Mouse (Mus musculus): ENCODE data around the gene Kdm5a. TPM values are rescaled to one million over a fixed set of nuclear protein-coding genes. Genes with fewer than 3 reads are reported as not detected.

Gene Kdm5a
- 55.5 and 59.6 TPM in 2 replicates for polyA plus RNA-seq (2015; fragmentation: Nextera tagmentation; extraction: Ambion mirVana)

- Histone ChIP-seq H3K4me3 (peak within 1 kb of the TSS; percentile 100), H3K36me3 (ENCODE audit: poor library complexity, severe bottlenecking) (peaks cover 17% of the 10 kb centered on the region), H3K4me1 (peaks cover 19% of the 10 kb centered on the region), H3K9me3 (replicated peaks) (no peaks in the 10 kb centered on the region), H3K4me2 (peak within 1 kb of the TSS; percentile 98), H3K27ac (peak within 1 kb of the TSS; percentile 95), H3K9ac (peak within 1 kb of the TSS; percentile 92), H3K27me3 (no peaks in the 10 kb centered on the region)
- peak; percentile 97 for ATAC-seq
- under 1% methylated on average over 71 of the region's 71 CpGs for WGBS
These were observed at the start of gene Kdm5a, which contains the start of gene Ccdc77 for GRCm38 (mm10) chr6:120363688-120364522. Kdm5a (plus strand) TSS chr6:120364124. Ccdc77 (minus strand) TSS chr6:120364374.

- Histone ChIP-seq H3K27ac (no peak overlapping the region), H3K9me3 (replicated peaks) (no peaks in the 10 kb centered on the region), H3K4me2 (no peak overlapping the region), H3K36me3 (ENCODE audit: poor library complexity, severe bottlenecking) (no peaks in the 10 kb centered on the region), H3K9ac (no peak overlapping the region), H3K27me3 (no peaks in the 10 kb centered on the region), H3K4me3 (no peak overlapping the region), H3K4me1 (no peaks in the 10 kb centered on the region)
- 80% methylated on average over 11 of the region's 11 CpGs for WGBS
- ATAC-seq = no peak
These were observed 45.5 kb upstream of the Kdm5a start for GRCm38 (mm10) chr6:120318303-120318940.

GRCm38 (mm10) chr6:120319129-120319528 lies 44.8 kb upstream of the Kdm5a start:
- Histone ChIP-seq H3K9me3 (replicated peaks) (no peaks in the 10 kb centered on the region), H3K4me2 (no peak overlapping the region), H3K27me3 (no peaks in the 10 kb centered on the region), H3K27ac (no peak overlapping the region), H3K4me1 (no peaks in the 10 kb centered on the region), H3K4me3 (no peak overlapping the region), H3K9ac (no peak overlapping the region), H3K36me3 (ENCODE audit: poor library complexity, severe bottlenecking) (no peaks in the 10 kb centered on the region)
- 92% methylated on average over 9 of the region's 9 CpGs for WGBS
- ATAC-seq = no peak

DNA sequence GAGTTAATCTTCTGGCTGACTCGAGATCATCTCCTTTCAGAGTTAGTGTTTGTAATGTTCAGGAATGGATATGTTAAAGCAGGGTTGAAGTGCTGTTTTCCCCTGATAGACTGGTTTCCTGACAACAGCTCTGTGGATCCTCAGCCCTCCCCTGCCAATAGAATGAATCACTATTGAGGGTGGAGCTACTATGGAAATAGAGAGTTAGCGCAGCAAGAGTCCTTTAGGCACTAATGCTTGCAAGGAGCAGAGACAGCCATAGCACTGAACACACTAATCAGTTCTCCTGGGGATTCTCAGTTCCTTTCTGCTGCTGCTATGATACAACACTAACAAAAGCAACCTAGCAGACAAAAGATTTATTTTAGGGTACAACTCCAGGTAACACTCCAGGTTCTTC lies 43.6 kb upstream of the Kdm5a start:
- Histone ChIP-seq H3K4me1 (no peaks in the 10 kb centered on the region), H3K9me3 (replicated peaks) (no peaks in the 10 kb centered on the region), H3K9ac (no peak overlapping the region), H3K4me3 (no peak overlapping the region), H3K4me2 (no peak overlapping the region), H3K36me3 (ENCODE audit: poor library complexity, severe bottlenecking) (peaks cover 8% of the 10 kb centered on the region; the same call in 1 of the 2 replicates), H3K27me3 (no peaks in the 10 kb centered on the region), H3K27ac (no peak overlapping the region)
- 80% methylated on average over 2 of the region's 2 CpGs for WGBS
- ATAC-seq = no peak

DNA sequence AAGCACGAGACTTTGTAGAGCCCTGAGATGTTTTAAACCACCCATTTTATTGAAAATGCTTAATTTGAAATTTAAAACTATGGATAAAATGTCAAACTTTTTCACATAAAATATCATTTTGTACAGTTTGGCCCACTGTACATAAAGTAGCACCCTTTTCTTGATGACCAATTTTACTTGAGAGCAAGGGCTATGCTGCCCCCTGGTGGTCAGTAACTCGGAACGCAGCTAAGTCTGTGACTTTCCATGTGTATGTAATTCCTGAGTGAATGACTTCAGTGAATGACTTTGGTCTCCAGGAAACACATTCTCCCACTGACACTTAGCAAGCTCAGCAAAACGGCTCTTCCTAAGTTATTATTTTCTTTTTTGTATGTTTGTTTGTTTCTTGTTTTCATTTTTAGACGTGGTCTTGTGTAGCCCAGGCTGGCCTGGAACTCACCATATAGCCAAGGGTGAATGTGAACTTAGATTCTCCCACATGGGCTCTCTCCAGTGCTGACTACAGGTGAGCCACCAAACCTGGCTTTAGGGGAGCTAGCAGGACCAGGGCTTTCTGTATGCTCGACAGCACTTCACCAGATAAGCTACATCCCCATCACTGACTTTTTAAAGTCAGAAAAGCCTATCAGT lies 39.5 kb upstream of the Kdm5a start:
- Histone ChIP-seq H3K4me2 (no peak overlapping the region), H3K4me3 (no peak overlapping the region), H3K4me1 (no peaks in the 10 kb centered on the region), H3K9ac (no peak overlapping the region), H3K27me3 (no peaks in the 10 kb centered on the region), H3K36me3 (ENCODE audit: poor library complexity, severe bottlenecking) (peaks cover 24% of the 10 kb centered on the region), H3K27ac (no peak overlapping the region), H3K9me3 (replicated peaks) (no peaks in the 10 kb centered on the region)
- ATAC-seq = no peak
- 31% methylated on average over 6 of the region's 6 CpGs for WGBS

- Histone ChIP-seq H3K9me3 (replicated peaks) (no peaks in the 10 kb centered on the region), H3K9ac (no peak overlapping the region), H3K4me1 (no peaks in the 10 kb centered on the region), H3K27ac (no peak overlapping the region), H3K27me3 (no peaks in the 10 kb centered on the region), H3K36me3 (ENCODE audit: poor library complexity, severe bottlenecking) (peaks cover 77% of the 10 kb centered on the region), H3K4me2 (no peak overlapping the region), H3K4me3 (no peak overlapping the region)
- ATAC-seq = no peak
- WGBS = 85% methylated on average over 2 of the region's 2 CpGs
These were observed 31.6 kb upstream of the Kdm5a start for GRCm38 (mm10) chr6:120332351-120332750.

DNA sequence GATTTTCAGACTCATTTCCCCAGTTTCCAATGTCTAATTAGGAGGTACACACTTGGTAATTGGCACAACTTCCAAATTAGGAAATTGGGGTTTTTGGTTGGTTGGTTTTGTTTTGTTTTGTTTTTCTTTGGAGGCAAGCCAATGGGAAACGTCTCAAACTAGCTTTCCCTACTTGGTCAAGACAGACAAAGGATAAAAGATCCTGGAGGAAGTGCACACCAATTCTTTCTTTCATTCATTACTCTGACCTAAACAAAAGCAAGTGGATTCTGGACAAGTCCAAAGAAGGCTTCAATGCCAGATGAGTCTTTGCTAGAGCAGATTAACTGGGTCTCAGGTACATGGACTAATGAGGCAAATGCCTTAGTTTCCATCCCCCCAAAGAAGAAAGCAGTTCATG lies 19.9 kb upstream of the Kdm5a start:
- Histone ChIP-seq H3K9ac (no peak overlapping the region), H3K9me3 (replicated peaks) (no peaks in the 10 kb centered on the region), H3K4me3 (no peak overlapping the region), H3K36me3 (ENCODE audit: poor library complexity, severe bottlenecking) (peaks cover 67% of the 10 kb centered on the region), H3K4me1 (no peaks in the 10 kb centered on the region), H3K4me2 (no peak overlapping the region), H3K27ac (no peak overlapping the region), H3K27me3 (no peaks in the 10 kb centered on the region)
- WGBS = 31% methylated on average over 1 of the region's 1 CpGs
- ATAC-seq = peak; percentile 53; the same call in 1 of the 2 replicates

GRCm38 (mm10) chr6:120349018-120349417 lies 14.9 kb upstream of the Kdm5a start:
- no peak overlapping the region for H3K4me2 ChIP-seq
- peaks cover 66% of the 10 kb centered on the region for H3K36me3 ChIP-seq (ENCODE audit: poor library complexity, severe bottlenecking)
- H3K27ac ChIP-seq = no peak overlapping the region
- H3K27me3 ChIP-seq = no peaks in the 10 kb centered on the region
- no peak overlapping the region for H3K9ac ChIP-seq
- no peaks in the 10 kb centered on the region for H3K9me3 ChIP-seq (replicated peaks)
- H3K4me1 ChIP-seq = no peaks in the 10 kb centered on the region
- WGBS = 98% methylated on average over 3 of the region's 3 CpGs
- H3K4me3 ChIP-seq = no peak overlapping the region
- no peak for ATAC-seq

- H3K4me2 ChIP-seq = peak overlapping the region; percentile 61
- no peak overlapping the region for H3K27ac ChIP-seq
- H3K4me1 ChIP-seq = peaks cover 9% of the 10 kb centered on the region
- H3K9ac ChIP-seq = peak overlapping the region; percentile 62
- WGBS = 38% methylated on average over 5 of the region's 5 CpGs
- H3K27me3 ChIP-seq = no peaks in the 10 kb centered on the region
- H3K36me3 ChIP-seq (ENCODE audit: poor library complexity, severe bottlenecking) = peaks cover 12% of the 10 kb centered on the region; the same call in 1 of the 2 replicates
- H3K4me3 ChIP-seq = peak overlapping the region; percentile 53
- ATAC-seq = no peak
- H3K9me3 ChIP-seq (replicated peaks) = no peaks in the 10 kb centered on the region
These were observed 7.4 kb upstream of the Kdm5a start for GRCm38 (mm10) chr6:120356478-120356877.

DNA sequence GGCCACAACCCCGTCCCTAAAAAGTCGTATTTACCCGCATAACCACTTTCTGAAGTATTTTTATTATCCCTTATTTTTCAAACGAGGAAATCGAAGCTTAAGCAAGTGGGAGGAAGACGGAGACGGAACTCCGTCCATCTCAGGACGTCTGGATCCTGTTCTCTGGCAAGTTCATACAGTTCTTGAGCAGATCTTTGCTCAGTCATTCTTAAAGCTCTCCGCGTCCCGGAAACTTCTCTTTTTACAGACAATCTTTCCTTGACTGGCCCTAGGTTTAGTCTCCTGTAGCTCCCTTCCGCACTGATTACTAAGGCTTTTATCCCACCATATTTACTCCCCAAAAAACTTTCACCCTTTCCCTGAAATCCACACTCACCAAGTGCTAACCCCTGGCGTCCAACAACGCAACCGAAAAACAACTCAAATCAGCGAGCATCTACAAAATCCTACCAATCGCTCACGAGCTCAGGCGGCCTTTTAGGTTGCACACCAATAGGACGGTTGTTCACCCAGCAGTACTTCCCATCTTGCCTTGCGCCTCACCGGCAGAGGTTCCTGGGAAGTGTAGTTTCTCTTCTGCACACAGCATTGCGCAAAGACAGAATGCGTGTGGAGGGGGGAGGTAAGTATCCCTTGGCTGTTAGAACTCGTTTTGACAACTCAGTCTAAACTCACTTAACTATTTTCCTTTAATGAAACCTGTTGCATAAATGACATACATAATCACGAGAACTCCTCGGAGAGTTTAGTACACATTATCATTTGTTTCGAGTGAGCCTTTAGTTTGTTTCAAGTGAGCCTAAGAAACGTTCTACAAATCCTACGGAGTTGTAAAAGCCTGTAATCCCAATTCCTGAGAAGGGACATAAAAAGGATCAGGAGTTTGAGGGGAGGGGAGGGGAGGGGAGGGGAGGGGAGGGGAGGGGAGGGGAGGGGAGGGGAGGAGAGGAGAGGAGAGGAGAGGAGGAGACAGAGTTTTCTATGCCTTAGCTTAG lies 6.7 kb upstream of the Kdm5a start:
- WGBS = 1% methylated on average over 31 of the region's 31 CpGs
- peak; percentile 99 for ATAC-seq
- Histone ChIP-seq H3K4me2 (peak overlapping the region; percentile 61), H3K36me3 (ENCODE audit: poor library complexity, severe bottlenecking) (peaks cover 11% of the 10 kb centered on the region; the same call in 1 of the 2 replicates), H3K27me3 (no peaks in the 10 kb centered on the region), H3K27ac (no peak overlapping the region), H3K9ac (peak overlapping the region; percentile 62), H3K4me1 (peaks cover 9% of the 10 kb centered on the region), H3K4me3 (peak overlapping the region; percentile 53), H3K9me3 (replicated peaks) (no peaks in the 10 kb centered on the region)

- Histone ChIP-seq H3K4me1 (peaks cover 19% of the 10 kb centered on the region), H3K9me3 (replicated peaks) (no peaks in the 10 kb centered on the region), H3K4me2 (no peak overlapping the region), H3K36me3 (ENCODE audit: poor library complexity, severe bottlenecking) (peaks cover under 1% of the 10 kb centered on the region), H3K27me3 (no peaks in the 10 kb centered on the region), H3K4me3 (no peak overlapping the region), H3K27ac (no peak overlapping the region), H3K9ac (no peak overlapping the region)
- ATAC-seq = no peak
- WGBS = 97% methylated on average over 2 of the region's 2 CpGs
These were observed 1.8 kb upstream of the Kdm5a start for GRCm38 (mm10) chr6:120362124-120362523.

All from forebrain, embryonic 13.5 days (tissue).